Mouse (Mus musculus): Measurements from ENCODE around the gene Rai2.

- TF ChIP-seq CTCF (IDR thresholded peaks at IDR 0.05; ENCODE audit: borderline replicate concordance, control insufficient read depth, extremely low read depth, insufficient read depth, low read length, poor library complexity) (no peak), POLR2A (IDR thresholded peaks at IDR 0.05; ENCODE audit: control insufficient read depth, extremely low read depth, insufficient read depth, low read length, poor library complexity) (no peak)
Observed at GRCm38 (mm10) chrX:161726257-161726656, 9.4 kb downstream of the Rai2 start.

Data from thymus, adult 2 months (tissue).